Mouse (Mus musculus) ES-E14 (cell line): ENCODE results near the gene Gm14435. TPM values are rescaled to one million over a fixed set of nuclear protein-coding genes. Genes with fewer than 3 reads are reported as not detected.
"Not testable (repeated sequence)": the region's sequence is repeated elsewhere in the genome, so short reads cannot be mapped to it uniquely, and the experiment has no call there.

Experiments
- DNase-seq: peaks from one replicate; pipeline ENCODE4 v3.0.0-alpha.2; 2013; ENCODE audit warnings: low read depth, low spot score
- H3K27ac ChIP-seq: 2 replicates; pipeline ENCODE4 v1.5.1; 2012; ENCODE audit warnings: low read depth, mild to moderate bottlenecking, low read length, moderate library complexity, mixed read lengths; ENCODE audit not compliant: poor library complexity, insufficient read depth, severe bottlenecking
- H3K36me3 ChIP-seq: 2 replicates; pipeline ENCODE4 v1.6.1; 2012; ENCODE audit warnings: mild to moderate bottlenecking, low read length, moderate library complexity, mixed read lengths; ENCODE audit not compliant: control insufficient read depth, poor library complexity, insufficient read depth, severe bottlenecking
- H3K4me1 ChIP-seq, 2 experiments: fragments of 150-350 bp in 1 of 2; sonication (generic) in 1 of 2; 2 replicates each; pipeline ENCODE4 v1.6.1; 2012; ENCODE audit warnings: low read length in 2 of 2, mild to moderate bottlenecking in 1 of 2, mixed read lengths in 1 of 2; ENCODE audit not compliant: control insufficient read depth in 2 of 2, insufficient read depth in 2 of 2, poor library complexity in 1 of 2
- H3K4me3 ChIP-seq, 2 experiments: fragments of 150-350 bp in 1 of 2; sonication (generic) in 1 of 2; 2 replicates each; pipeline ENCODE4 v1.5.1; 2012; ENCODE audit warnings: low read length in 2 of 2, low read depth in 1 of 2, mild to moderate bottlenecking in 1 of 2, mixed read lengths in 1 of 2; ENCODE audit not compliant: insufficient read depth in 1 of 2, poor library complexity in 1 of 2, severe bottlenecking in 1 of 2
- H3K9ac ChIP-seq: 2 replicates; pipeline ENCODE4 v1.6.1; 2012; ENCODE audit warnings: low read depth, mild to moderate bottlenecking, low read length, mixed read lengths; ENCODE audit not compliant: poor library complexity, insufficient read depth, severe bottlenecking
- H3K9me3 ChIP-seq: fragments of 150-350 bp; sonication (generic); 2 replicates; pipeline ENCODE4 v1.6.1; 2012; ENCODE audit warnings: low read depth, mild to moderate bottlenecking, low read length; ENCODE audit not compliant: control insufficient read depth, insufficient read depth
- in situ Hi-C, 2 experiments: fragments of 600-800 bp; cut with MboI; formaldehyde crosslinking; loops; one replicate each; pipeline ENCODE4 v1.15.1; 2025; ENCODE audit warnings: low sequenced_read_pairs in 2 of 2, inconsistent platforms in 1 of 2; ENCODE audit not compliant: unreplicated experiment in 2 of 2
- total RNA-seq: library from RNA; depleted of rRNA; stranded (reverse); fragments of 300-350 nt; gene quantifications from 2 replicates; pipeline ENCODE4 v1.2.3, GENCODE M21; 2012; rRNA removed

Gm14435 gene
- 5.3 and 7.9 TPM in 2 replicates for total RNA-seq

GRCm38 (mm10) chr2:176423294-176423693 is at the start of gene Gm14435:
Gene Gm14435, plus strand, starts transcription at chr2:176423594.
- H3K36me3 ChIP-seq, H3K27ac ChIP-seq, H3K4me1 ChIP-seq, H3K9me3 ChIP-seq, in situ Hi-C loops, H3K9ac ChIP-seq, H3K4me3 ChIP-seq, DNase-seq: not testable (repeated sequence)

Other genes starting within 250 kb of the Gm14435 start
- 27.8 and 30.1 TPM in 2 replicates for gene 2210418O10Rik, start 197.0 kb upstream of the Gm14435 start, total RNA-seq
- 1.1 TPM in 1 of 2 replicates, not detected in the other for gene Gm11009, start 104.1 kb upstream of the Gm14435 start, total RNA-seq
- not detected in 2 replicates for gene Gm14434, start 63.2 kb downstream of the Gm14435 start, total RNA-seq
- gene Zfp967, start 97.5 kb downstream of the Gm14435 start, total RNA-seq, result not detected in 2 replicates
- gene Gm14308, start 212.8 kb downstream of the Gm14435 start, total RNA-seq, result 3.4 and 4.9 TPM in 2 replicates
- 29.5 and 33.6 TPM in 2 replicates for gene Zfp973, start 246.9 kb downstream of the Gm14435 start, total RNA-seq